Mouse (Mus musculus) forebrain, embryonic 16.5 days (tissue): Measurements from ENCODE around the gene Arhgap45. TPM values are rescaled to one million over a fixed set of nuclear protein-coding genes. Genes with fewer than 3 reads are reported as not detected.

Source experiments
- ATAC-seq: fragments of 200-750 bp; cut with Nextera tagmentation; 2 replicates; pipeline ENCODE4 v1.8.0; 2017; ENCODE audit warnings: mild to moderate bottlenecking, moderate library complexity
- H3K27ac ChIP-seq: fragments of 300-500 bp; sonication (generic); 2 replicates; pipeline ENCODE4 v1.5.1; 2014; ENCODE audit warnings: low read length, control low read depth
- H3K27me3 ChIP-seq: fragments of 300-500 bp; sonication (generic); replicated peaks from 2 replicates; pipeline ENCODE4 v1.6.1; 2014; ENCODE audit warnings: low read length; ENCODE audit not compliant: control insufficient read depth, insufficient read depth
- H3K36me3 ChIP-seq: fragments of 300-500 bp; sonication (generic); 2 replicates; pipeline ENCODE4 v1.6.1; 2014; ENCODE audit not compliant: control insufficient read depth, insufficient read depth
- H3K4me1 ChIP-seq: fragments of 300-500 bp; sonication (generic); replicated peaks from 2 replicates; pipeline ENCODE4 v1.6.1; 2014; ENCODE audit warnings: low read length; ENCODE audit not compliant: control insufficient read depth, insufficient read depth
- H3K4me2 ChIP-seq: fragments of 300-500 bp; sonication (generic); 2 replicates; pipeline ENCODE4 v1.6.1; 2014; ENCODE audit warnings: mild to moderate bottlenecking, low read length, control low read depth
- H3K4me3 ChIP-seq: fragments of 300-500 bp; sonication (generic); replicated peaks from 2 replicates; pipeline ENCODE4 v1.5.1; 2014; ENCODE audit warnings: mild to moderate bottlenecking, low read length, control low read depth
- H3K9ac ChIP-seq: fragments of 300-500 bp; sonication (generic); replicated peaks from 2 replicates; pipeline ENCODE4 v1.6.1; 2014; ENCODE audit warnings: low read depth, low read length, control low read depth
- H3K9me3 ChIP-seq: fragments of 300-500 bp; sonication (generic); 2 replicates; pipeline ENCODE4 v1.6.1; 2016; ENCODE audit warnings: low read length; ENCODE audit not compliant: control insufficient read depth
- WGBS: fragments of 180-500 bp; shearing (Covaris S2); extraction: QIAGEN DNeasy Blood & Tissue Kit; methylation state at CpG from one replicate; pipeline ENCODE4 v1.1.7; 2014; 5-methylcytosine and 5-hydroxymethylcytosine counted together
- polyA plus RNA-seq: library from polyadenylated mRNA; unstranded; fragments of >200 nt; fragmentation: Nextera tagmentation; extraction: Ambion mirVana; gene quantifications from 2 replicates; pipeline ENCODE4 v1.2.1, GENCODE M21; 2015

Gene Arhgap45
- polyA plus RNA-seq, 1 experiment from 2014 or later: 1.2 TPM

DNA sequence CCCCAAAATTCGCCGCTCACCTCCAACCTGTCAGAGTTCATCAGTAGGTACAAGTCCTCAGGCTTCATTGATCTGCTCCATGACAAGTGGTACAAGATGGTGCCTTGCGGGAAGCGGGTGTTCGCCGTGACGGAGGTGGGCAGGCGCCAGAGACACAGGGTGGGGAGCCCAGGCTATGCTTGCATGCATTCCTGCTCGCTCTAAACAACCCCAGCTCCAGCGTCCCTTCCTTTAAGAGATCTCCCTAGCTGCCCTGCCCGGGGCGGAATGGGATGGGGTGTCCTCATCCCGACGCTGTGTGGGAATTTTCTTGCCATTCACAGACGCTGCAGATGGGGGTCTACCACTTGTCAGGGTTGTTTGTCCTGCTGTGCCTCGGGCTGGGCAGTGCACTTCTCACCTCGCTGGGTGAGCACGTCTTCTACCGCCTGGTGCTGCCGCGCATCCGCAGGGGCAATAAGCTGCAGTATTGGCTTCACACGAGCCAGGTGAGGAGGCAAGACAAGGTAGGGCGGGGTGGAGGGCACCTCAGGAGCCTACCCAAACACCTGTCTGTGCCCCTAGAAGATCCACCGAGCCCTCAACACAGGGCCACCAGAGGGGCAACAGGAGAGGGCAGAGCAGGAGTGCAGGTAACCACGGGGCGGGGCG, 40.3 kb upstream of the Arhgap45 start:
- no peak overlapping the region for H3K4me2 ChIP-seq

DNA sequence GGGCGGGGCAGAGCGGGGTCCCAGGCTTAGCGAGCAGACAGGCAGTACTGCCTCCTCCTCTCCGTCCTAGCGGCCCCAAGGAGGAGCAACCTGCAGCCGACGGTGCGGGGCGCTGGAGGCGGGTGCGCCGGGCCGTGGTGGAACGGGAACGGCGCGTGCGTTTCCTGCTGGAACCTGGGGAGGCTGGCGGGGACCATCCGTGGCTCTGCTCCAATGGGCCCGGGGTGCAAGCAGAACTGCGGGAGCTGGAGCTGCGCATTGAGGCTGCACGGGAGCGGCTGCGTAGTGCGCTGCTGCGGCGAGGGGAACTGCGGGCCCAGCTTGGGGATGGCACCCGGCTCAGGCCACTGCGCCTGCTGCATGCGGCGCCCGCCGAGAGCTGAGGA, 39.7 kb upstream of the Arhgap45 start:
- no peak overlapping the region for H3K9ac ChIP-seq
- H3K27me3 ChIP-seq: no peaks in the 10 kb centered on the region
- peaks cover 5% of the 10 kb centered on the region for H3K4me1 ChIP-seq
- no peak overlapping the region for H3K27ac ChIP-seq
- H3K4me3 ChIP-seq: no peak overlapping the region
- peaks cover 35% of the 10 kb centered on the region for H3K36me3 ChIP-seq
- WGBS: 77% methylated on average over 36 of the region's 36 CpGs
- ATAC-seq: no peak
- no peaks in the 10 kb centered on the region for H3K9me3 ChIP-seq
- H3K4me2 ChIP-seq: no peak overlapping the region

More for the DNA sequence above, 40.3 kb upstream of the Arhgap45 start:
- no peak overlapping the region for H3K4me3 ChIP-seq
- ATAC-seq: no peak
- H3K9me3 ChIP-seq: no peaks in the 10 kb centered on the region
- peaks cover 2% of the 10 kb centered on the region; the same call in 1 of the 2 replicates for H3K27me3 ChIP-seq
- peaks cover 3% of the 10 kb centered on the region for H3K4me1 ChIP-seq
- H3K36me3 ChIP-seq: peaks cover 35% of the 10 kb centered on the region
- WGBS: 90% methylated on average over 28 of the region's 28 CpGs
- no peak overlapping the region for H3K27ac ChIP-seq
- no peak overlapping the region for H3K9ac ChIP-seq

DNA sequence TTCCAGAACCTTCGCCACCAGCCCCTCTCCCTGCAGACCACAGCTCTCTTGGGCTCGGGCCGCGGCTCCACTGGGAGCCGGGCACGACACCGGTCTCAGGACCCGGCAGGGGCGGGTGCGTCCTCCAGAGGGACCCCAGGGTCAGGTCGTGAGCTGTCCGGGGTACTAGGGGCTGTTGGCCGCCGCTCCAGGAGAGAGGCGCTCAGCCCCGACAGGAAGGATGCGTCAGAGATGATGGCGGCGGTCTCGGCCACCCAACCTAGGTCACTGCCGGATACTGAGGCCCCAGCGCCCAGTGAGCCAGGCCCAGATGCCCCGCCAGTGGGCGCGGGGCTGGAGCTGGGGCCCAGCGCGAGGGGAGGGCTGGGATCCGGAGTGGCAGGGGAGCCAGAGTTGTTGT, 39.1 kb upstream of the Arhgap45 start:
- no peak overlapping the region for H3K4me2 ChIP-seq
- no peaks in the 10 kb centered on the region for H3K27me3 ChIP-seq
- peaks cover 35% of the 10 kb centered on the region for H3K36me3 ChIP-seq
- H3K4me1 ChIP-seq: peaks cover 9% of the 10 kb centered on the region
- no peak overlapping the region for H3K9ac ChIP-seq
- WGBS: 86% methylated on average over 28 of the region's 28 CpGs
- no peak overlapping the region for H3K4me3 ChIP-seq
- H3K9me3 ChIP-seq: no peaks in the 10 kb centered on the region
- no peak overlapping the region for H3K27ac ChIP-seq
- no peak for ATAC-seq

- peaks cover 35% of the 10 kb centered on the region for H3K36me3 ChIP-seq
Measured at GRCm38 (mm10) chr10:79978061-79978460, 38.4 kb upstream of the Arhgap45 start.

GRCm38 (mm10) chr10:79979401-79980155, 36.9 kb upstream of the Arhgap45 start:
- Histone ChIP-seq H3K27me3 (no peaks in the 10 kb centered on the region), H3K27ac (no peak overlapping the region), H3K4me2 (no peak overlapping the region), H3K9ac (no peak overlapping the region), H3K4me1 (peaks cover 23% of the 10 kb centered on the region), H3K36me3 (peaks cover 35% of the 10 kb centered on the region), H3K9me3 (no peaks in the 10 kb centered on the region), H3K4me3 (no peak overlapping the region)
- 92% methylated on average over 22 of the region's 22 CpGs for WGBS
- ATAC-seq: no peak

More at GRCm38 (mm10) chr10:79978061-79978460, 38.4 kb upstream of the Arhgap45 start:
- ATAC-seq: no peak
- H3K9me3 ChIP-seq: no peaks in the 10 kb centered on the region
- H3K4me2 ChIP-seq: no peak overlapping the region
- WGBS: 96% methylated on average over 20 of the region's 21 CpGs
- peaks cover 17% of the 10 kb centered on the region for H3K4me1 ChIP-seq
- H3K27me3 ChIP-seq: no peaks in the 10 kb centered on the region
- no peak overlapping the region for H3K4me3 ChIP-seq
- no peak overlapping the region for H3K9ac ChIP-seq
- no peak overlapping the region for H3K27ac ChIP-seq

DNA sequence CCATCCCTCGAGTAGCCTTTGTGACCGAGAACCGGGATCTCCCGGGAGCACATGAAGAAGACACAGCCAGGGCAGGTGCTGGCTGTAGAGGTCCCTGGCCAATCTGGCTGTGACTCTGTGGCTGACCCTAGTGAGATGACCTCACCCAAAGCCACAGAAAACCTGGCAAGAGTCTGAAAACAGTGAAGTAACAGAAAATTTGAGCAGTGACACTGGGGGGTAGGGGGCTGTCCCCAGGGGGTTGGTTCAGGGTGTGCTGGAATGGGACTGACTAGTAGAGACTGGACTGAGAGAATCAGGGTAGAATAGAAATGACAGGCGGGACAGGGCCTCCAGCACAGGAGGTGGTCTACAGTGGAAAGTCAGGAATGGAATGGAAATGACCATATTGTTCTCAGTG, 33.2 kb upstream of the Arhgap45 start:
- WGBS: 76% methylated on average over 5 of the region's 5 CpGs
- ATAC-seq: no peak

DNA sequence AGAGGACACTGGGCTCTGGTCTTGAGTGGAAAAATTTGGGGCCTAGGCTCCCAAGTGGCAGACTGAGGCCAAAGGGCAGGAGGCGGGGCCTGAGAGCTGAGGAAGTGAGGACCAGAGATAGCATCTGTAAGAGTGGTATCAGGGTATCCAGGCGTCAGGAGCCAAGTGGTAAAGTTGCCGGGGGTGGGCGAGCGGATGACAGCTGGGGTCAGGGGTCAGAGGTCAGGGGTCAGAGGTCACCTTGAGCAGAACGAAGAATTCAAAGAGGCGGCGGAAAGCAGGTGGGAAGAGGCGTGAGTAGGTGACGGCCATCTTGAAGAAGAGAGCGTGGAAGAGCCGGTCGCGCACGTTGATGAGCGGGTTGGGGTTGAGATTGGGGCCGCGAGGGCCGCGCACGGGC, 32.8 kb upstream of the Arhgap45 start:
- Histone ChIP-seq H3K27me3 (peaks cover 18% of the 10 kb centered on the region), H3K27ac (peak overlapping the region; percentile 96), H3K4me3 (peak overlapping the region; percentile 83), H3K36me3 (0 out of 2 replicates have a peak, but pooled peaks cover 4% of the 10 kb centered on the region), H3K4me2 (peak overlapping the region; percentile 99), H3K9ac (peak overlapping the region; percentile 89), H3K9me3 (no peaks in the 10 kb centered on the region), H3K4me1 (peaks cover 40% of the 10 kb centered on the region)
- ATAC-seq: no peak
- 1% methylated on average over 21 of the region's 21 CpGs for WGBS

More for the DNA sequence above, 33.2 kb upstream of the Arhgap45 start:
- Histone ChIP-seq H3K4me3 (peak overlapping the region; percentile 83), H3K27ac (no peak overlapping the region), H3K4me1 (peaks cover 36% of the 10 kb centered on the region), H3K9me3 (no peaks in the 10 kb centered on the region), H3K4me2 (peak overlapping the region; percentile 99), H3K36me3 (peaks cover 8% of the 10 kb centered on the region), H3K9ac (peak overlapping the region; percentile 89), H3K27me3 (peaks cover 13% of the 10 kb centered on the region)

GRCm38 (mm10) chr10:79984195-79984816, 32.1 kb upstream of the Arhgap45 start, which contains the start of gene Tmem259:
TSS of gene Tmem259 (minus strand) at chr10:79984330.
- Histone ChIP-seq H3K36me3 (no peaks in the 10 kb centered on the region), H3K4me3 (peak within 1 kb of the TSS; percentile 83), H3K4me1 (peaks cover 40% of the 10 kb centered on the region), H3K4me2 (peak within 1 kb of the TSS; percentile 99), H3K9me3 (no peaks in the 10 kb centered on the region), H3K9ac (peak within 1 kb of the TSS; percentile 89), H3K27ac (peak within 1 kb of the TSS; percentile 96), H3K27me3 (peaks cover 24% of the 10 kb centered on the region)
- peak; percentile 81 for ATAC-seq
- WGBS: under 1% methylated on average over 30 of the region's 49 CpGs

DNA sequence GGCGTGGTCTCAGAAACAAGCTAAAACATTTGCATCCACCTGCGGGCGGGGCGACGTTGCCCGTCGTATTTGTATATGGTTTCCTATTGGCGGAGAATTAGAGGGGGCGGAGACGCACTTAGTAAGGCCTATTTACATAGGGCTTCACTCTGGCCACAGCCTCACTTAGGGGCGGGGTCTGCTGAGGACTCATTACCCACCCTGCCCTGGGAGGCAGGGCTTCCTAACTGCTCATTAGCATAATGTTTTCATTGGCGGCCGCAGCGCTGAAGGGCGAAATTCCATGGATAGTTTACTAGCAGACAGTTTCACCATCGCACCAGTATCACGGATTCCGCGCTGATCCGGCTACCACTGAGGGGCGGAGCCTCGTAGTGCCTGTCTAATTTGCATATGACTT, 31.6 kb upstream of the Arhgap45 start:
- ATAC-seq: peak; percentile 95
- under 1% methylated on average over 22 of the region's 22 CpGs for WGBS
- peak overlapping the region; percentile 96 for H3K27ac ChIP-seq

More for the DNA sequence above, 31.6 kb upstream of the Arhgap45 start:
- Histone ChIP-seq H3K9me3 (no peaks in the 10 kb centered on the region), H3K9ac (peak overlapping the region; percentile 89), H3K4me3 (peak overlapping the region; percentile 83), H3K4me2 (peak overlapping the region; percentile 99), H3K36me3 (no peaks in the 10 kb centered on the region), H3K27me3 (peaks cover 30% of the 10 kb centered on the region), H3K4me1 (peaks cover 40% of the 10 kb centered on the region)
